Comparison of ENCODE assay signal across 23 mouse cellular contexts in genomic region chr16:70244205-70244756, GRCm38 (mm10).
DNase-seq lines count a peak whose midpoint lies in the region; ATAC-seq lines count a peak whose summit lies in the region.
"Had no signal": no experiment of that assay in that cellular context is flagged by ENCODE, and none has a peak within 500 bp of the region (broad histone marks: within the 10 kb centered on the region; RNA-seq: fewer than 3 reads in every experiment).

No protein-coding gene starts in this region.

- H3K36me3 ChIP-seq in forebrain, embryonic 13.5 days (ENCODE audit: poor library complexity, severe bottlenecking) = no peaks in the 10 kb centered on the region
- no peaks in the 10 kb centered on the region for H3K36me3 ChIP-seq in forebrain, embryonic 12.5 days (replicated peaks)
- H3K36me3 ChIP-seq in neural tube, embryonic 13.5 days = no peaks in the 10 kb centered on the region
- no peaks in the 10 kb centered on the region for H3K36me3 ChIP-seq in neural tube, embryonic 15.5 days
- H3K36me3 ChIP-seq in limb, embryonic 10.5 days = no peaks in the 10 kb centered on the region
- H3K36me3 ChIP-seq: embryonic facial prominence, embryonic 13.5 days; G1E; heart, embryonic 12.5 days; hindbrain, embryonic 10.5 days; intestine, embryonic 15.5 days had no signal

- ATAC-seq in forebrain, embryonic 13.5 days = peak; percentile 61; the same call in 1 of the 2 replicates
- ATAC-seq in forebrain, embryonic 12.5 days (ENCODE audit: low FRiP score) = no peak
- peak; percentile 50; the same call in 1 of the 2 replicates for ATAC-seq in neural tube, embryonic 13.5 days (ENCODE audit: low read depth)
- ATAC-seq in neural tube, embryonic 15.5 days (ENCODE audit: low FRiP score) = no peak
- ATAC-seq: CD4-positive, CD25-positive, alpha-beta regulatory T cell, adult 4 months; intestine, embryonic 15.5 days had no signal

- WGBS in forebrain, embryonic 13.5 days = 66% methylated on average over 4 of the region's 4 CpGs
- 89% methylated on average over 4 of the region's 4 CpGs for WGBS in forebrain, embryonic 12.5 days
- 45% methylated on average over 4 of the region's 4 CpGs for WGBS in neural tube, embryonic 13.5 days
- 38% methylated on average over 4 of the region's 4 CpGs for WGBS in neural tube, embryonic 15.5 days
- 51% methylated on average over 4 of the region's 4 CpGs for WGBS in limb, embryonic 10.5 days

- DNase-seq in embryo, embryonic 10 days (ENCODE audit: low spot score) = peak; percentile 9
- DNase-seq in embryo, embryonic 11 days = no peak
- no peak for DNase-seq in limb, embryonic 10.5 days (ENCODE audit: low spot score)
- no peak for DNase-seq in spleen, adult 18-20 months
- DNase-seq: adrenal gland, adult 8-10 months; adrenal gland, postnatal 36 days; B cell, adult 2 months; cerebellum, adult 11 months; cerebellum, adult 8-10 months; cerebellum, postnatal 14 days; gastrocnemius, postnatal 14 days; heart, adult 2 months; kidney, adult 2 months had no signal

- H3K27me3 ChIP-seq in forebrain, embryonic 13.5 days = no peaks in the 10 kb centered on the region
- no peaks in the 10 kb centered on the region for H3K27me3 ChIP-seq in forebrain, embryonic 12.5 days
- H3K27me3 ChIP-seq in neural tube, embryonic 13.5 days = no peaks in the 10 kb centered on the region
- H3K27me3 ChIP-seq in neural tube, embryonic 15.5 days (replicated peaks) = no peaks in the 10 kb centered on the region
- H3K27me3 ChIP-seq in limb, embryonic 10.5 days (ENCODE audit: low read depth, poor library complexity, severe bottlenecking) = no peaks in the 10 kb centered on the region
- H3K27me3 ChIP-seq: embryonic facial prominence, embryonic 13.5 days; heart, embryonic 12.5 days; intestine, embryonic 15.5 days had no signal

- H3K4me3 ChIP-seq in forebrain, embryonic 13.5 days = no peak overlapping the region
- H3K4me3 ChIP-seq in forebrain, embryonic 12.5 days (replicated peaks) = no peak overlapping the region
- H3K4me3 ChIP-seq in neural tube, embryonic 13.5 days = no peak overlapping the region
- no peak overlapping the region for H3K4me3 ChIP-seq in neural tube, embryonic 15.5 days (replicated peaks)
- no peak overlapping the region for H3K4me3 ChIP-seq in limb, embryonic 10.5 days
- H3K4me3 ChIP-seq: embryonic facial prominence, embryonic 13.5 days; heart, adult 2 months; heart, embryonic 12.5 days; hindbrain, embryonic 10.5 days; intestine, embryonic 15.5 days had no signal

- peaks cover 8% of the 10 kb centered on the region; the same call in 1 of the 2 replicates for H3K4me1 ChIP-seq in forebrain, embryonic 13.5 days
- H3K4me1 ChIP-seq in forebrain, embryonic 12.5 days = peaks cover 8% of the 10 kb centered on the region
- peaks cover 12% of the 10 kb centered on the region for H3K4me1 ChIP-seq in neural tube, embryonic 13.5 days (replicated peaks)
- H3K4me1 ChIP-seq in neural tube, embryonic 15.5 days = peaks cover 10% of the 10 kb centered on the region
- H3K4me1 ChIP-seq in limb, embryonic 10.5 days = peaks cover 28% of the 10 kb centered on the region
- H3K4me1 ChIP-seq: intestine, embryonic 15.5 days had no signal

- no peaks in the 10 kb centered on the region for H3K9me3 ChIP-seq in forebrain, embryonic 13.5 days (replicated peaks)
- H3K9me3 ChIP-seq in forebrain, embryonic 12.5 days = no peaks in the 10 kb centered on the region
- H3K9me3 ChIP-seq in neural tube, embryonic 13.5 days = no peaks in the 10 kb centered on the region
- H3K9me3 ChIP-seq in neural tube, embryonic 15.5 days (replicated peaks) = no peaks in the 10 kb centered on the region
- H3K9me3 ChIP-seq in limb, embryonic 10.5 days (replicated peaks) = no peaks in the 10 kb centered on the region
- H3K9me3 ChIP-seq: embryonic facial prominence, embryonic 13.5 days; G1E; heart, embryonic 12.5 days; hindbrain, embryonic 10.5 days; intestine, embryonic 15.5 days had no signal

- no peak overlapping the region for H3K27ac ChIP-seq in forebrain, embryonic 13.5 days
- no peak overlapping the region for H3K27ac ChIP-seq in forebrain, embryonic 12.5 days
- no peak overlapping the region for H3K27ac ChIP-seq in neural tube, embryonic 13.5 days (replicated peaks)
- H3K27ac ChIP-seq in neural tube, embryonic 15.5 days (replicated peaks) = no peak overlapping the region
- H3K27ac ChIP-seq in limb, embryonic 10.5 days = peak overlapping the region; percentile 76
- H3K27ac ChIP-seq: embryonic facial prominence, embryonic 13.5 days; heart, adult 2 months; hindbrain, embryonic 10.5 days; intestine, embryonic 15.5 days had no signal

- no peak overlapping the region for H3K4me2 ChIP-seq in forebrain, embryonic 13.5 days
- no peak overlapping the region for H3K4me2 ChIP-seq in forebrain, embryonic 12.5 days
- no peak overlapping the region for H3K4me2 ChIP-seq in neural tube, embryonic 13.5 days
- no peak overlapping the region for H3K4me2 ChIP-seq in neural tube, embryonic 15.5 days
- H3K4me2 ChIP-seq: embryonic facial prominence, embryonic 13.5 days; heart, embryonic 12.5 days; intestine, embryonic 15.5 days had no signal

- no peak overlapping the region for H3K9ac ChIP-seq in forebrain, embryonic 13.5 days
- H3K9ac ChIP-seq in forebrain, embryonic 12.5 days = no peak overlapping the region
- no peak overlapping the region for H3K9ac ChIP-seq in neural tube, embryonic 13.5 days
- H3K9ac ChIP-seq in neural tube, embryonic 15.5 days (replicated peaks) = no peak overlapping the region
- H3K9ac ChIP-seq: embryonic facial prominence, embryonic 13.5 days; heart, embryonic 12.5 days; intestine, embryonic 15.5 days had no signal

Comparison
In these comparisons a context has a peak if more than half of its experiments do, and no peak if none do; other contexts are left out.
1. ATAC-seq: peak in forebrain, embryonic 13.5 days (single experiment) and neural tube, embryonic 13.5 days (single experiment); none in forebrain, embryonic 12.5 days (single experiment) and neural tube, embryonic 15.5 days (single experiment).